Mouse (Mus musculus) liver, embryonic 13.5 days (tissue): Measurements from ENCODE around the gene Sbf1. TPM values are rescaled to one million over a fixed set of nuclear protein-coding genes. Genes with fewer than 3 reads are reported as not detected.

Experiments
- ATAC-seq: fragments of 200-750 bp; cut with Nextera tagmentation; 2 replicates; pipeline ENCODE4 v1.8.0; 2017; ENCODE audit warnings: low read depth, mild to moderate bottlenecking, moderate number of reproducible peaks, moderate library complexity
- DNase-seq: peaks from one replicate; pipeline ENCODE4 v3.0.0; 2022
- H3K27ac ChIP-seq: fragments of 300-500 bp; sonication (generic); 2 replicates; pipeline ENCODE4 v1.5.1; 2015; ENCODE audit warnings: moderate library complexity, mild to moderate bottlenecking, inconsistent platforms
- H3K27me3 ChIP-seq: fragments of 300-500 bp; sonication (generic); 2 replicates; pipeline ENCODE4 v1.6.1; 2015; ENCODE audit warnings: mild to moderate bottlenecking, inconsistent platforms
- H3K36me3 ChIP-seq: fragments of 300-500 bp; sonication (generic); 2 replicates; pipeline ENCODE4 v1.6.1; 2015; ENCODE audit warnings: mild to moderate bottlenecking, inconsistent platforms
- H3K4me1 ChIP-seq: fragments of 300-500 bp; sonication (generic); replicated peaks from 2 replicates; pipeline ENCODE4 v1.6.1; 2015; ENCODE audit warnings: inconsistent platforms
- H3K4me2 ChIP-seq: fragments of 300-500 bp; sonication (generic); 2 replicates; pipeline ENCODE4 v1.6.1; 2015; ENCODE audit warnings: inconsistent platforms, mild to moderate bottlenecking, moderate library complexity
- H3K4me3 ChIP-seq: fragments of 300-500 bp; sonication (generic); replicated peaks from 2 replicates; pipeline ENCODE4 v1.5.1; 2015; ENCODE audit warnings: mild to moderate bottlenecking, inconsistent platforms
- H3K9ac ChIP-seq: fragments of 300-500 bp; sonication (generic); 2 replicates; pipeline ENCODE4 v1.6.1; 2015; ENCODE audit warnings: mild to moderate bottlenecking, inconsistent platforms
- H3K9me3 ChIP-seq: fragments of 300-500 bp; sonication (generic); replicated peaks from 2 replicates; pipeline ENCODE4 v1.6.1; 2016; ENCODE audit warnings: inconsistent platforms
- WGBS: fragments of 180-500 bp; shearing (Covaris S2); methylation state at CpG from one replicate; pipeline ENCODE4 v1.1.7; 2015; ENCODE audit not compliant: insufficient replicate concordance; 5-methylcytosine and 5-hydroxymethylcytosine counted together
- polyA plus RNA-seq: library from polyadenylated mRNA; unstranded; fragments of >200 nt; fragmentation: Nextera tagmentation; extraction: Ambion mirVana; gene quantifications from 2 replicates; pipeline ENCODE4 v1.2.1, GENCODE M21; 2015

Sbf1 gene
- polyA plus RNA-seq, 1 experiment from 2014 or later: 18.8 TPM

DNA sequence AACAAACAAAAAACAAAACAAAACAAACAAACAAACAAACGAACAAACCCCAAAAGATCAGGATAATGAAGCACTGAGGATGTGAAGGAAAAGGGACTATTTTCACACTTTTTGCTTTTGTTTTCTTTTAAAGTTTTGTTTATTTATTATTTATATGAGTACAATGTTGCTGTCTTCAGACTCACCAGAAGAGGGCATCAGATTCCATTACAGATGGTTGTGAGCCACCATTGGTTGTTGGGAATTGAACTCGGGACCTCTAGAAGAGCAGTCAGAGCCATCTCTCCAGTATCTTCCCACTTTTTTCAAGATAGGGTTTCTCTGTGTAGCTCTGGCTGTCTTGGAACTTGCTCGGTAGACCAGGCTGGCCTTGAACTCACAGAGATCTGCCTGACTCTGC lies 28.2 kb upstream of the Sbf1 start:
- Histone ChIP-seq H3K27me3 (no peaks in the 10 kb centered on the region), H3K9ac (no peak overlapping the region), H3K4me1 (no peaks in the 10 kb centered on the region), H3K4me3 (no peak overlapping the region), H3K27ac (no peak overlapping the region), H3K9me3 (no peaks in the 10 kb centered on the region), H3K4me2 (no peak overlapping the region), H3K36me3 (no peaks in the 10 kb centered on the region)
- WGBS: 59% methylated on average over 3 of the region's 3 CpGs
- no peak for DNase-seq
- ATAC-seq: no peak

DNA sequence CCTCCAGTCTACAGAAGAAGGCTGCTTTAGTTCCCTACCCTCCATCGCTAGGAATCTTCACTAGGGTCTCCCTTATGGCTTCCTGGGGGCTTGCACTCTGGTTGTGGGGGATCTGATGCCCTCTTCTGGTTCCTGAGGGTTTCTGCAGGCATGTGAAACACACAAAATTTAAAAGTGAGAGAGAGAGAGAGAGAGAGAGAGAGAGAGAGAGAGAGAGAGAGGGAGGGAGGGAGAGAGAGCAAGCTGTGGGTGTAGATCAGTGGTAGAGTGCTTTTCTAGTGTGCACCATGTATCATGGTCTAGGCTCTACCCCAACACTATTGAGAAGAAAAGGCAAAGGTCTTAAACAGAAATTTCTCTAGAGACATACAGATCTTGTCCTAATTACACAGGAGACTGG lies 26.6 kb upstream of the Sbf1 start:
- H3K36me3 ChIP-seq: no peaks in the 10 kb centered on the region
- H3K4me3 ChIP-seq: no peak overlapping the region
- no peak overlapping the region for H3K9ac ChIP-seq
- ATAC-seq: no peak
- DNase-seq: no peak
- no peak overlapping the region for H3K27ac ChIP-seq
- H3K27me3 ChIP-seq: no peaks in the 10 kb centered on the region
- H3K4me2 ChIP-seq: no peak overlapping the region
- H3K4me1 ChIP-seq: no peaks in the 10 kb centered on the region
- H3K9me3 ChIP-seq: no peaks in the 10 kb centered on the region
- WGBS: 35% methylated on average over 1 of the region's 1 CpGs

- Histone ChIP-seq H3K27ac (no peak overlapping the region), H3K36me3 (no peaks in the 10 kb centered on the region), H3K27me3 (0 out of 2 replicates have a peak, but pooled peaks cover 5% of the 10 kb centered on the region), H3K4me1 (0 out of 2 replicates have a peak, but pooled peaks cover 4% of the 10 kb centered on the region), H3K9ac (no peak overlapping the region), H3K4me3 (no peak overlapping the region), H3K4me2 (no peak overlapping the region), H3K9me3 (no peaks in the 10 kb centered on the region)
- DNase-seq: no peak
- WGBS: 42% methylated on average over 3 of the region's 3 CpGs
- no peak for ATAC-seq
Measured at GRCm38 (mm10) chr15:89340136-89340535, 25.0 kb upstream of the Sbf1 start.

DNA sequence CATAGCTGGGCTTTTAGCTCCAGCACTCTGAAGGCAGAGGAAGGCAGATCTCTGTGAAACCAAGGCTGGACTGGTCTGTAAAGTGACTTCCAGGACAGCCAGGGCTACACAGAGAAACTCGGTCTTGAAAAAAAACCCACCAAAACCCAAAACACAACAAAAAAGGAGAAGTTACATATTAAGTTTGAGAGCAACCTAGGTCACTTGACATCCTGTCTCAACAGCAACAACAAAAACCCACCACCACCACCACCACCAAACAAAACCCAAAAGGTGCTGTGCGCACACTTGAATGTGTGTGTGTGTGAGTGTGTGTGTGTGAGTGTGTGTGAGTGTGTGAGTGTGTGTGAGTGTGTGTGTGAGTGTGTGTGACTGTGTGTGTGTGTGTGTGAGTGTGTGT lies 24.6 kb upstream of the Sbf1 start:
- H3K9me3 ChIP-seq: no peaks in the 10 kb centered on the region
- ATAC-seq: no peak
- no peaks in the 10 kb centered on the region for H3K36me3 ChIP-seq
- H3K4me2 ChIP-seq: no peak overlapping the region
- DNase-seq: no peak
- H3K27ac ChIP-seq: no peak overlapping the region
- 0 out of 2 replicates have a peak, but pooled peaks cover 5% of the 10 kb centered on the region for H3K27me3 ChIP-seq
- 37% methylated on average over 2 of the region's 2 CpGs for WGBS
- no peak overlapping the region for H3K4me3 ChIP-seq
- no peak overlapping the region for H3K9ac ChIP-seq
- 0 out of 2 replicates have a peak, but pooled peaks cover 4% of the 10 kb centered on the region for H3K4me1 ChIP-seq

GRCm38 (mm10) chr15:89336422-89336821 lies 21.3 kb upstream of the Sbf1 start:
- H3K36me3 ChIP-seq: no peaks in the 10 kb centered on the region
- H3K9ac ChIP-seq: no peak overlapping the region
- ATAC-seq: no peak
- H3K4me3 ChIP-seq: no peak overlapping the region
- no peak for DNase-seq
- no peak overlapping the region for H3K4me2 ChIP-seq
- 0 out of 2 replicates have a peak, but pooled peaks cover 5% of the 10 kb centered on the region for H3K27me3 ChIP-seq
- 0 out of 2 replicates have a peak, but pooled peaks cover 4% of the 10 kb centered on the region for H3K4me1 ChIP-seq
- 72% methylated on average over 14 of the region's 14 CpGs for WGBS
- no peaks in the 10 kb centered on the region for H3K9me3 ChIP-seq
- H3K27ac ChIP-seq: no peak overlapping the region

DNA sequence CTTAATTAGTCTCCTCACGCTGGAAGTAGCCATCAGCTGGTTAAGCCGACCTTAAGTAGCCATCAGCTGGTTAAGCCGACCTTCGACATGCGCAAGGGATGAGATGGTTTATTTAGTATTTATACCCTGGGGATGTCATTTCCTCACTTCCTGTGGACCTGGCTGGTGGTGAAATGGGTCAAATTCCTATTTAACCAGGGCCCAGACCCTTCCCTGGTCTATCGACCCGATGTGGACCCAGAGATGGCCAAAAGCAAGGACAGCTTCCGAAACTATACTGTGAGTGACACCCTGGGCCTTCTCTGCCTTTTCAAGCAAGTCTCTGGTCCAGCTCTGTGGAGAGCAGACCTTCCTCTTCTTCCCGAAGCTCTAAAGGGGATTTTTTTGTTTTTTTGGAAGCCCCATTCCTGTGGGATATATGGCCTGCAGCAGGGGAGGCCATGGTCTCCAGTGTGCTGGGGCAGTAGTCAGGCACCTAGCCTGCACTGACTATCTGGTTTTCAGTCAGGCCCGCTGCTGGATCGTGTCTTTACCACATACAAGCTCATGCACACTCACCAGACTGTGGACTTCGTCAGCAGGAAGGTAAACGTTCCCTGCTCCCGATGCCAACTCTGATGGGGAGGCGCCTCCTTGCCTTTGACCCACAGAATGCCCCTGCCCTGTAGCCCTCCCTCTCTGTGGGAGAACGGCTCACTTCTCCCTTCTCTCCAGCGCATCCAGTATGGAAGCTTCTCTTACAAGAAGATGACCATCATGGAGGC lies 19.8 kb upstream of the Sbf1 start:
- Histone ChIP-seq H3K4me3 (no peak overlapping the region), H3K9me3 (no peaks in the 10 kb centered on the region), H3K27me3 (0 out of 2 replicates have a peak, but pooled peaks cover 5% of the 10 kb centered on the region), H3K4me1 (0 out of 2 replicates have a peak, but pooled peaks cover 4% of the 10 kb centered on the region), H3K4me2 (0 out of 2 replicates have a peak overlapping the region, but pooled peaks have one; percentile 10), H3K36me3 (no peaks in the 10 kb centered on the region), H3K27ac (no peak overlapping the region), H3K9ac (no peak overlapping the region)
- ATAC-seq (peak; percentile 36), DNase-seq (no peak)
- 73% methylated on average over 17 of the region's 17 CpGs for WGBS

GRCm38 (mm10) chr15:89334271-89334670 lies 19.2 kb upstream of the Sbf1 start, which contains the start of gene Miox:
Gene Miox (plus strand): TSS chr15:89334398.
- Histone ChIP-seq H3K4me2 (no peak within 1 kb of the TSS), H3K9me3 (no peaks in the 10 kb centered on the region), H3K27ac (no peak within 1 kb of the TSS), H3K4me3 (no peak within 1 kb of the TSS), H3K4me1 (0 out of 2 replicates have a peak, but pooled peaks cover 4% of the 10 kb centered on the region), H3K36me3 (no peaks in the 10 kb centered on the region), H3K9ac (no peak within 1 kb of the TSS), H3K27me3 (0 out of 2 replicates have a peak, but pooled peaks cover 5% of the 10 kb centered on the region)
- WGBS: 76% methylated on average over 7 of the region's 7 CpGs
- ATAC-seq: no peak
- no peak for DNase-seq

- 70% methylated on average over 5 of the region's 5 CpGs for WGBS
- Histone ChIP-seq H3K36me3 (no peaks in the 10 kb centered on the region), H3K27ac (no peak overlapping the region), H3K4me1 (peaks cover 20% of the 10 kb centered on the region), H3K27me3 (peaks cover 26% of the 10 kb centered on the region), H3K4me3 (no peak overlapping the region), H3K9me3 (no peaks in the 10 kb centered on the region), H3K9ac (no peak overlapping the region), H3K4me2 (no peak overlapping the region)
- DNase-seq (no peak), ATAC-seq (no peak)
Measured at GRCm38 (mm10) chr15:89326441-89326840, 11.3 kb upstream of the Sbf1 start.

- Histone ChIP-seq H3K9me3 (no peaks in the 10 kb centered on the region), H3K4me1 (peaks cover 31% of the 10 kb centered on the region), H3K36me3 (no peaks in the 10 kb centered on the region), H3K27ac (no peak overlapping the region), H3K4me3 (peak overlapping the region; percentile 56), H3K9ac (peak overlapping the region; percentile 69), H3K4me2 (peak overlapping the region; percentile 67), H3K27me3 (peaks cover 26% of the 10 kb centered on the region)
- DNase-seq (no peak), ATAC-seq (no peak)
- WGBS: 77% methylated on average over 4 of the region's 4 CpGs
Measured at GRCm38 (mm10) chr15:89323656-89324055, 8.5 kb upstream of the Sbf1 start.

DNA sequence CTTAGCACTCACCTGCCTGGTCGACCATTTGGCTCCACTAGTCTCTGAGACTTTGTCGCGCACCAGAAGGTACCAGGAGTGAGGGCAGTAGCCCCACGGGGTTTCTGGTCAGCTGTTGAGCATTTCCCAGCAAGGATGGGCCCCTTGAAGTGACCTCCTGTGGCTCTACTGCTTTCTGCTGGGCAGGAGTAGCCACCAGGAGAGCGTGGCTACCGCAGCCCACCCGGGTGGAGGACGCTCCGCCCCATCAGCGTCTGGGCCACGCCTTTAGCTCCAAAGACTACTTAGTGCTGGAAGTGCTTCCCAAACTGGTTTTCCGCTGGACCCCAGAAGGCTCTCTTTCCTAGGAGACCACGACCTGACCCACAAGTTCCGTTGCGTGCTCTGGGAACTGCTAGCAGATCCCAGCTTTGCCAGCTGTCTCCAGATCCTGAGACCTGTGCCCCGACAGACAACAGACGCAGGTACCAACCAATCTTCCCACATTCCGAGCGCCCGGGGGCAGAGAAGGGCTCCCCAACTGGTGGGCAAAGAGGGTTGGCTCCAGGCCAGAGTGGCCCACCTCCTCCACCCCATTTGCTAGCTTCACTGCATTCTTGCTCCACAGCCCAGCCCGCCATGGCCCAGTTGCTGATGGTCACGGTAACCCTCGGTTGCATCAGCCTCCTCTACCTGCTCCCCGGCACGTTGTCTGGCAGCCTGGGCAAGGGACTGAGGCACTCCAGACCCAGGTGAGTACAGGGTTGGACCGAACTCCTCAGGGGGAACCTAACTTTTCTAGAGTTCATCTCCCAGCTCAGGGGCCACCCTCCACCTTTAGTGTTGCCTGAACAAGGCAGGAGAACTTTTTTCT lies 7.8 kb upstream of the Sbf1 start, which contains the start of gene Adm2:
TSS of gene Adm2 (plus strand) at position 51 of the 853 bp plus-strand sequence.
- peak within 1 kb of the TSS; percentile 69 for H3K9ac ChIP-seq
- H3K36me3 ChIP-seq: no peaks in the 10 kb centered on the region
- peaks cover 23% of the 10 kb centered on the region for H3K27me3 ChIP-seq
- H3K9me3 ChIP-seq: no peaks in the 10 kb centered on the region
- no peak within 1 kb of the TSS for H3K27ac ChIP-seq
- H3K4me3 ChIP-seq: peak within 1 kb of the TSS; percentile 56
- peaks cover 31% of the 10 kb centered on the region for H3K4me1 ChIP-seq
- peak; percentile 37; the same call in 1 of the 2 replicates for ATAC-seq
- H3K4me2 ChIP-seq: peak within 1 kb of the TSS; percentile 67
- WGBS: 8% methylated on average over 26 of the region's 26 CpGs
- peak; percentile 28 for DNase-seq

DNA sequence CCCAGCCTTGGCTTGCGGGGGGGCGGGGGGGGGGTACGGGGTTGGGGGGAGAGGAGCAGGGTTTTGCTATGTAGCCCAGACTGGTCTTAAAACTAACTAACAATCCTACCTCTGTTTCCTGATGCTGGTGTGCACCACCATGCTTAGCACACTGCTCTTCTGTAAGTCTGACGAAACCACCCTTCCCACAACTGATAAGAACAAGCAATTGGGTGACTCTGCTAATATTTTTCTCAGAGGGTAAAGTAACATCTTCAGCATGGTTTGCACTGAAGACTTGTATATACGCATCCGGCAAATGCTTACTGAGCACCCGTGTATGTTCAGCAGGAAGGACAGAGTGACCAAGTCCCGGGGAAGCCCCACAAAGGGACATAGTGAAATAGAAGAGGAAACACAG lies 6.2 kb upstream of the Sbf1 start:
- H3K4me2 ChIP-seq: peak overlapping the region; percentile 19; the same call in 1 of the 2 replicates

More for the DNA sequence above, 6.2 kb upstream of the Sbf1 start:
- WGBS: 23% methylated on average over 8 of the region's 8 CpGs
- H3K36me3 ChIP-seq: no peaks in the 10 kb centered on the region
- peaks cover 31% of the 10 kb centered on the region for H3K4me1 ChIP-seq
- H3K9me3 ChIP-seq: no peaks in the 10 kb centered on the region
- peaks cover 23% of the 10 kb centered on the region for H3K27me3 ChIP-seq
- DNase-seq (no peak), ATAC-seq (peak; percentile 61; the same call in 1 of the 2 replicates)
- H3K9ac ChIP-seq: no peak overlapping the region
- H3K27ac ChIP-seq: no peak overlapping the region
- H3K4me3 ChIP-seq: no peak overlapping the region
